8 mouse cellular contexts compared by ENCODE assay signal in the genomic region with DNA sequence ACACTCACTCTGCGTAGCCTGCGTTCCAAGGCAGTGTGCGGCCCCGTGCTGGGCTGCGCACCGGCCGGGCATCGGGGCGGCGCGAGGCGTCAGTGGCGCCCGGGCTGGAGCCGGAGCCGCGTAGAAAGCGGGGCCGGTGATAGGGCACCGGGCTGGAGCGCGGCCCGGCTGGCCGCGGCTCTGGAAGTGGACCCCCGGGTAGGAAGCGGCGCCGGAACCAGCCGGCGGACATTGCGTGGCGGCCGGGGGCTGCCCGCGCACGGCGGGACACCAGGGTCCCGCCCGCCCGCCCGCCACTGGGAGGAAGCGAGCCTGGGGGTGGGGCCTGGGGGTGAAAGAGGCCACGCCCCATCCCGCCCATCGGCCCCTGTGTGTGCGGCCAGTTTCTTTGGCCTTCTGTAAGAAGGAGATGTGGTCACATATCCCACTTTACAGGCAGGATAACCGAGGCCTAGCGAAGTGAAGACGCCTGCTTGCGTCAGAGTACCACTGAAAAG. TPM values are rescaled to one million over a fixed set of nuclear protein-coding genes. Genes with fewer than 3 reads are reported as not detected.
A peak's percentile ranks its signal among the peaks of the same experiment; 100 is the strongest.
DNase-seq lines count a peak whose midpoint lies in the region; ATAC-seq and TF ChIP-seq lines count a peak whose summit lies in the region.

No protein-coding gene starts in this region.

- H3K4me1 ChIP-seq in intestine, postnatal 0 days (replicated peaks; ENCODE audit: control insufficient read depth, insufficient read depth, low read length) = peaks cover 5% of the 10 kb centered on the region; the same call in 1 of the 2 replicates
- peaks cover 9% of the 10 kb centered on the region for H3K4me1 ChIP-seq in lung, adult 2 months (ENCODE audit: control insufficient read depth, insufficient read depth, low read length)
- H3K4me1 ChIP-seq in neural tube, embryonic 14.5 days (ENCODE audit: control insufficient read depth, insufficient read depth, low read length) = peaks cover 5% of the 10 kb centered on the region

- H3K9me3 ChIP-seq in intestine, postnatal 0 days (ENCODE audit: control insufficient read depth) = no peaks in the 10 kb centered on the region
- H3K9me3 ChIP-seq in neural tube, embryonic 14.5 days (ENCODE audit: control insufficient read depth, low read length) = no peaks in the 10 kb centered on the region

- peak overlapping the region; percentile 67 for H3K9ac ChIP-seq in intestine, postnatal 0 days (ENCODE audit: low read depth, low read length)
- H3K9ac ChIP-seq in neural tube, embryonic 14.5 days (replicated peaks; ENCODE audit: low read depth, low read length) = peak overlapping the region; percentile 66

- no peak for TF ChIP-seq CTCF in intestine, postnatal 0 days (IDR thresholded peaks at IDR 0.05; ENCODE audit: low read depth)
- no peak for TF ChIP-seq CTCF in lung, adult 2 months (IDR thresholded peaks at IDR 0.05; ENCODE audit: insufficient read depth, low read length)

- WGBS in intestine, postnatal 0 days = under 1% methylated on average over 38 of the region's 51 CpGs
- WGBS in lung, adult 2 months = under 1% methylated on average over 49 of the region's 51 CpGs
- whole genome bisulfite sequencing in neural tube, embryonic 14.5 days = 1% methylated on average over 41 of the region's 51 CpGs

- no peak overlapping the region for H3K27ac ChIP-seq in intestine, postnatal 0 days (ENCODE audit: low read depth, low read length)
- H3K27ac ChIP-seq in neural tube, embryonic 14.5 days (ENCODE audit: low read depth, low read length) = no peak overlapping the region

- peak overlapping the region; percentile 84 for H3K4me2 ChIP-seq in intestine, postnatal 0 days (replicated peaks; ENCODE audit: low read depth)
- H3K4me2 ChIP-seq in neural tube, embryonic 14.5 days (ENCODE audit: low read depth, low read length) = peak overlapping the region; percentile 73

- peak; percentile 52 for DNase-seq in right cerebral cortex, postnatal 25 days
- no peak for DNase-seq in right cerebral cortex, postnatal 36 days (ENCODE audit: low spot score in 2 of 2)
- DNase-seq in embryo, embryonic 10 days (ENCODE audit: low spot score) = peak; percentile 80
- DNase-seq in lung, adult 2 months = peak; percentile 80
- DNase-seq in thymus, postnatal 4 days = peak; percentile 80

- H3K27me3 ChIP-seq in intestine, postnatal 0 days (replicated peaks; ENCODE audit: control insufficient read depth, insufficient read depth, low read length) = no peaks in the 10 kb centered on the region
- no peaks in the 10 kb centered on the region for H3K27me3 ChIP-seq in neural tube, embryonic 14.5 days (ENCODE audit: control insufficient read depth, insufficient read depth, low read length)

- peak; percentile 60; the same call in 1 of the 2 replicates for TF ChIP-seq POLR2A in lung, adult 2 months (IDR thresholded peaks at IDR 0.05; ENCODE audit: borderline replicate concordance, extremely low read depth, low read depth, low read length)

- peak; percentile 45 for ATAC-seq in granulocyte monocyte progenitor cell, adult 5-6 weeks (replicated peaks; ENCODE audit: poor library complexity, severe bottlenecking)
- ATAC-seq in intestine, postnatal 0 days = peak; percentile 34; the same call in 1 of the 2 replicates
- ATAC-seq in neural tube, embryonic 14.5 days (ENCODE audit: low read depth) = peak; percentile 36; the same call in 1 of the 2 replicates

- no peaks in the 10 kb centered on the region for H3K36me3 ChIP-seq in intestine, postnatal 0 days (ENCODE audit: control insufficient read depth, insufficient read depth)
- no peaks in the 10 kb centered on the region for H3K36me3 ChIP-seq in neural tube, embryonic 14.5 days (ENCODE audit: control insufficient read depth, insufficient read depth, low read length)

- peak overlapping the region; percentile 63 for H3K4me3 ChIP-seq in intestine, postnatal 0 days (ENCODE audit: low read depth, low read length)
- peak overlapping the region; percentile 81 for H3K4me3 ChIP-seq in lung, adult 2 months (replicated peaks; ENCODE audit: extremely low read depth, low read depth, low read length)
- peak overlapping the region; percentile 52 for H3K4me3 ChIP-seq in neural tube, embryonic 14.5 days (ENCODE audit: low read depth, low read length)

RNA-seq across cellular contexts. Expression of a gene that starts 0.5 kb away (rescaled TPM):
- total RNA-seq in granulocyte monocyte progenitor cell, adult 5-6 weeks (2014; fragmentation: Nextera tagmentation) = 34.1 and 42.6 TPM in 2 replicates
- total RNA-seq in granulocyte monocyte progenitor cell, adult 5-6 weeks (2017) = 12.5 and 23.4 TPM in 2 replicates
- 10.0 and 10.8 TPM in 2 replicates for polyA plus RNA-seq in intestine, postnatal 0 days (2015; fragmentation: Nextera tagmentation; extraction: Ambion mirVana)
- 60.7 and 67.3 TPM in 2 replicates for polyA plus RNA-seq in lung, adult 2 months (2012; rRNA removed)
- polyA plus RNA-seq in neural tube, embryonic 14.5 days (2014; fragmentation: Nextera tagmentation; extraction: Ambion mirVana) = 11.1 and 14.4 TPM in 2 replicates

RNA-seq across cellular contexts. Expression of a gene that starts 3.9 kb away (rescaled TPM):
- total RNA-seq in granulocyte monocyte progenitor cell, adult 5-6 weeks (2014; fragmentation: Nextera tagmentation) = 79.7 and 84.8 TPM in 2 replicates
- total RNA-seq in granulocyte monocyte progenitor cell, adult 5-6 weeks (2017) = 81.4 and 87.5 TPM in 2 replicates
- polyA plus RNA-seq in intestine, postnatal 0 days (2015; fragmentation: Nextera tagmentation; extraction: Ambion mirVana) = 21.9 and 25.6 TPM in 2 replicates
- polyA plus RNA-seq in lung, adult 2 months (2012; rRNA removed) = 60.9 and 69.0 TPM in 2 replicates
- polyA plus RNA-seq in neural tube, embryonic 14.5 days (2014; fragmentation: Nextera tagmentation; extraction: Ambion mirVana) = 44.2 and 48.4 TPM in 2 replicates

RNA-seq across cellular contexts. Expression of a gene that starts 23.4 kb away (rescaled TPM):
- 1.7 and 2.3 TPM in 2 replicates for total RNA-seq in granulocyte monocyte progenitor cell, adult 5-6 weeks (2014; fragmentation: Nextera tagmentation)
- 0.30 and 0.46 TPM in 2 replicates for total RNA-seq in granulocyte monocyte progenitor cell, adult 5-6 weeks (2017)
- 0.08 and 0.09 TPM in 2 replicates for polyA plus RNA-seq in intestine, postnatal 0 days (2015; fragmentation: Nextera tagmentation; extraction: Ambion mirVana)
- polyA plus RNA-seq in lung, adult 2 months (2012; rRNA removed) = 6.0 and 6.4 TPM in 2 replicates
- polyA plus RNA-seq in neural tube, embryonic 14.5 days (2014; fragmentation: Nextera tagmentation; extraction: Ambion mirVana) = 0.08 and 0.09 TPM in 2 replicates

RNA-seq across cellular contexts. Expression of a gene that starts 28.3 kb away (rescaled TPM):
- total RNA-seq in granulocyte monocyte progenitor cell, adult 5-6 weeks (2014; fragmentation: Nextera tagmentation) = 59.4 and 68.2 TPM in 2 replicates
- 68.6 and 86.0 TPM in 2 replicates for total RNA-seq in granulocyte monocyte progenitor cell, adult 5-6 weeks (2017)
- 10.6 and 11.3 TPM in 2 replicates for polyA plus RNA-seq in intestine, postnatal 0 days (2015; fragmentation: Nextera tagmentation; extraction: Ambion mirVana)
- polyA plus RNA-seq in lung, adult 2 months (2012; rRNA removed) = 47.3 and 49.1 TPM in 2 replicates
- polyA plus RNA-seq in neural tube, embryonic 14.5 days (2014; fragmentation: Nextera tagmentation; extraction: Ambion mirVana) = 37.4 and 40.4 TPM in 2 replicates

RNA-seq across cellular contexts. Expression of a gene that starts 41.1 kb away (rescaled TPM):
- total RNA-seq in granulocyte monocyte progenitor cell, adult 5-6 weeks (2014; fragmentation: Nextera tagmentation) = 0.26 TPM in 1 of 2 replicates, not detected in the other
- 0.56 and 2.6 TPM in 2 replicates for total RNA-seq in granulocyte monocyte progenitor cell, adult 5-6 weeks (2017)
- 17.4 and 20.6 TPM in 2 replicates for polyA plus RNA-seq in intestine, postnatal 0 days (2015; fragmentation: Nextera tagmentation; extraction: Ambion mirVana)
- polyA plus RNA-seq in lung, adult 2 months (2012; rRNA removed) = 1.7 and 2.6 TPM in 2 replicates
- polyA plus RNA-seq in neural tube, embryonic 14.5 days (2014; fragmentation: Nextera tagmentation; extraction: Ambion mirVana) = 3.3 and 4.3 TPM in 2 replicates

Comparison
In these comparisons a context has a peak if more than half of its experiments do, and no peak if none do; other contexts are left out.
1. DNase-seq: peak in right cerebral cortex, postnatal 25 days (single experiment), embryo, embryonic 10 days (single experiment), lung, adult 2 months (single experiment) and thymus, postnatal 4 days (single experiment); none in right cerebral cortex, postnatal 36 days (0 of 2).
2. Peak in every context shown above with its lines, with median percentiles within 50 percentile points of each other: ATAC-seq and H3K4me3 ChIP-seq.